Mouse (Mus musculus): Measurements from ENCODE around the gene Ppp1r10. TPM values are rescaled to one million over a fixed set of nuclear protein-coding genes. Genes with fewer than 3 reads are reported as not detected.

The Ppp1r10 gene
- polyA plus RNA-seq, 1 experiment = 26.1 TPM

GRCm38 (mm10) chr17:35870151-35870883, 45.9 kb upstream of the Ppp1r10 start:
- Histone ChIP-seq H3K4me3 (ENCODE audit: extremely low read depth, insufficient read depth, insufficient read length) (peak overlapping the region; percentile 97), H3K27ac (ENCODE audit: insufficient read depth, low read length) (peak overlapping the region; percentile 96), H3K4me1 (ENCODE audit: control insufficient read depth, insufficient read depth, insufficient read length) (peaks cover 13% of the 10 kb centered on the region; the same call in 1 of the 2 replicates), H3K27me3 (ENCODE audit: control insufficient read depth, insufficient read depth, low read length) (no peaks in the 10 kb centered on the region), H3K36me3 (ENCODE audit: control insufficient read depth, insufficient read depth, low read length) (peaks cover 25% of the 10 kb centered on the region)
- WGBS = 1% methylated on average over 9 of the region's 9 CpGs
- TF ChIP-seq POLR2A (IDR thresholded peaks at IDR 0.05; ENCODE audit: low read depth, low read length) (no peak; the same call in 1 of the 2 replicates), CTCF (IDR thresholded peaks at IDR 0.05; ENCODE audit: extremely low read depth, insufficient read depth, insufficient read length, insufficient replicate concordance) (no peak)
- peak; percentile 48 to 83 for DNase-seq (ENCODE audit: low read depth in 1 of 2, low spot score in 2 of 2)

GRCm38 (mm10) chr17:35870884-35871696, 45.1 kb upstream of the Ppp1r10 start:
- peaks cover 13% of the 10 kb centered on the region; the same call in 1 of the 2 replicates for H3K4me1 ChIP-seq (ENCODE audit: control insufficient read depth, insufficient read depth, insufficient read length)
- 29% methylated on average over 8 of the region's 8 CpGs for WGBS
- peak overlapping the region; percentile 96 for H3K27ac ChIP-seq (ENCODE audit: insufficient read depth, low read length)
- no peaks in the 10 kb centered on the region for H3K27me3 ChIP-seq (ENCODE audit: control insufficient read depth, insufficient read depth, low read length)
- no peak for TF ChIP-seq POLR2A (IDR thresholded peaks at IDR 0.05; ENCODE audit: low read depth, low read length)
- peak; percentile 28; the same call in 1 of the 2 replicates for TF ChIP-seq CTCF (IDR thresholded peaks at IDR 0.05; ENCODE audit: extremely low read depth, insufficient read depth, insufficient read length, insufficient replicate concordance)
- no peak for DNase-seq (ENCODE audit: low read depth in 1 of 2, low spot score in 2 of 2)
- peaks cover 28% of the 10 kb centered on the region for H3K36me3 ChIP-seq (ENCODE audit: control insufficient read depth, insufficient read depth, low read length)
- peak overlapping the region; percentile 97; the same call in 1 of the 2 replicates for H3K4me3 ChIP-seq (ENCODE audit: extremely low read depth, insufficient read depth, insufficient read length)

- WGBS = 39% methylated on average over 20 of the region's 21 CpGs
- peaks cover 13% of the 10 kb centered on the region; the same call in 1 of the 2 replicates for H3K4me1 ChIP-seq (ENCODE audit: control insufficient read depth, insufficient read depth, insufficient read length)
- TF ChIP-seq CTCF (IDR thresholded peaks at IDR 0.05; ENCODE audit: extremely low read depth, insufficient read depth, insufficient read length, insufficient replicate concordance) = peak; percentile 98
- TF ChIP-seq POLR2A (IDR thresholded peaks at IDR 0.05; ENCODE audit: low read depth, low read length) = no peak
- no peaks in the 10 kb centered on the region for H3K27me3 ChIP-seq (ENCODE audit: control insufficient read depth, insufficient read depth, low read length)
- H3K27ac ChIP-seq (ENCODE audit: insufficient read depth, low read length) = no peak overlapping the region
- peak overlapping the region; percentile 8; the same call in 1 of the 2 replicates for H3K4me3 ChIP-seq (ENCODE audit: extremely low read depth, insufficient read depth, insufficient read length)
- peaks cover 31% of the 10 kb centered on the region for H3K36me3 ChIP-seq (ENCODE audit: control insufficient read depth, insufficient read depth, low read length)
- peak in 1 of 2 experiments; percentile 83 for DNase-seq (ENCODE audit: low read depth in 1 of 2, low spot score in 2 of 2)
Measured at GRCm38 (mm10) chr17:35873774-35874519, 42.3 kb upstream of the Ppp1r10 start.

GRCm38 (mm10) chr17:35874721-35875120, 41.5 kb upstream of the Ppp1r10 start:
- no peak for DNase-seq (ENCODE audit: low read depth in 1 of 2, low spot score in 2 of 2)
- no peak for TF ChIP-seq POLR2A (IDR thresholded peaks at IDR 0.05; ENCODE audit: low read depth, low read length)
- no peak for TF ChIP-seq CTCF (IDR thresholded peaks at IDR 0.05; ENCODE audit: extremely low read depth, insufficient read depth, insufficient read length, insufficient replicate concordance)
- H3K4me3 ChIP-seq (ENCODE audit: extremely low read depth, insufficient read depth, insufficient read length) = no peak overlapping the region
- H3K36me3 ChIP-seq (ENCODE audit: control insufficient read depth, insufficient read depth, low read length) = peaks cover 31% of the 10 kb centered on the region
- no peaks in the 10 kb centered on the region for H3K27me3 ChIP-seq (ENCODE audit: control insufficient read depth, insufficient read depth, low read length)
- no peak overlapping the region for H3K27ac ChIP-seq (ENCODE audit: insufficient read depth, low read length)
- 85% methylated on average over 6 of the region's 6 CpGs for WGBS
- H3K4me1 ChIP-seq (ENCODE audit: control insufficient read depth, insufficient read depth, insufficient read length) = peaks cover 13% of the 10 kb centered on the region; the same call in 1 of the 2 replicates

- Histone ChIP-seq H3K36me3 (ENCODE audit: control insufficient read depth, insufficient read depth, low read length) (peaks cover 34% of the 10 kb centered on the region), H3K4me1 (ENCODE audit: control insufficient read depth, insufficient read depth, insufficient read length) (peaks cover 3% of the 10 kb centered on the region; the same call in 1 of the 2 replicates), H3K4me3 (ENCODE audit: extremely low read depth, insufficient read depth, insufficient read length) (peak within 1 kb of the TSS; percentile 87), H3K27me3 (ENCODE audit: control insufficient read depth, insufficient read depth, low read length) (no peaks in the 10 kb centered on the region), H3K27ac (ENCODE audit: insufficient read depth, low read length) (peak within 1 kb of the TSS; percentile 51)
- 6% methylated on average over 66 of the region's 66 CpGs for WGBS
- peak; percentile 19; the same call in 1 of the 2 replicates for TF ChIP-seq POLR2A (IDR thresholded peaks at IDR 0.05; ENCODE audit: low read depth, low read length)
- peak; percentile 84; the same call in 1 of the 2 replicates for TF ChIP-seq CTCF (IDR thresholded peaks at IDR 0.05; ENCODE audit: extremely low read depth, insufficient read depth, insufficient read length, insufficient replicate concordance)
- DNase-seq (ENCODE audit: low read depth in 1 of 2, low spot score in 2 of 2) = peak; percentile 86 to 96
Measured at GRCm38 (mm10) chr17:35879245-35880057, 36.8 kb upstream of the Ppp1r10 start, which contains the start of gene Dhx16. Gene Dhx16 (plus strand): TSS chr17:35879819.
